Mouse (Mus musculus) left cerebral cortex, postnatal 36 days (tissue): ENCODE measurements around the gene Syne3. TPM values are rescaled to one million over a fixed set of nuclear protein-coding genes. Genes with fewer than 3 reads are reported as not detected.

Experiments used
- DNase-seq, 2 experiments: peaks; one replicate each; pipeline ENCODE4 v3.0.0; 2021 to 2022; ENCODE audit warnings: low spot score in 2 of 2, mixed read lengths in 1 of 2
- intact Hi-C: fragments of 180-260 bp; cut with DNase I; formaldehyde crosslinking; loops from one replicate; pipeline ENCODE4 v1.15.1; 2025
- total RNA-seq, 2 experiments: library from RNA; stranded (reverse); gene quantifications; 2 replicates each; pipeline ENCODE4 v1.2.3; 2021

Syne3 gene
- total RNA-seq, 2 experiments from 2014 or later: 1.0 to 2.1 TPM

- DNase-seq: no peak
- intact Hi-C loops: no loop called here
Measured at GRCm38 (mm10) chr12:104940466-104940865, 69.1 kb downstream of the Syne3 start.

- DNase-seq: no peak
- intact Hi-C loops: no loop called here
Measured at GRCm38 (mm10) chr12:104940027-104940386, 69.6 kb downstream of the Syne3 start.

GRCm38 (mm10) chr12:104939372-104940026 is 70.1 kb downstream of the Syne3 start:
- intact Hi-C loops: loop anchor here (1.0 to 5.0 kb wide), 3 partner anchors 102 to 499 kb away; no protein-coding TSS in a partner anchor
- peak; percentile 72 to 80 for DNase-seq

GRCm38 (mm10) chr12:104938935-104939334 is 70.7 kb downstream of the Syne3 start:
- no peak for DNase-seq
- intact Hi-C loops: loop anchor here (1.0 to 5.0 kb wide), 3 partner anchors 102 to 499 kb away; no protein-coding TSS in a partner anchor

GRCm38 (mm10) chr12:104936223-104936622 is 73.4 kb downstream of the Syne3 start:
- intact Hi-C loops: loop anchor here (5.0 kb wide), 2 partner anchors 99 to 164 kb away; no protein-coding TSS in a partner anchor
- no peak for DNase-seq

GRCm38 (mm10) chr12:104935144-104935543 is 74.5 kb downstream of the Syne3 start:
- no peak for DNase-seq
- intact Hi-C loops: loop anchor here (5.0 kb wide), 2 partner anchors 98 to 163 kb away; no protein-coding TSS in a partner anchor

GRCm38 (mm10) chr12:104933800-104934199 is 75.8 kb downstream of the Syne3 start:
- no peak for DNase-seq
- intact Hi-C loops: no loop called here

- DNase-seq: no peak
- intact Hi-C loops: no loop called here
Measured at GRCm38 (mm10) chr12:104933217-104933616, 76.4 kb downstream of the Syne3 start.

GRCm38 (mm10) chr12:104925765-104926164 is 83.8 kb downstream of the Syne3 start:
- DNase-seq: no peak
- intact Hi-C loops: no loop called here

GRCm38 (mm10) chr12:104925035-104925434 is 84.6 kb downstream of the Syne3 start:
- intact Hi-C loops: no loop called here

GRCm38 (mm10) chr12:104924546-104924945 is 85.1 kb downstream of the Syne3 start:
- no peak for DNase-seq
- intact Hi-C loops: no loop called here

More at GRCm38 (mm10) chr12:104925035-104925434, 84.6 kb downstream of the Syne3 start:
- DNase-seq: no peak

- DNase-seq: no peak
- intact Hi-C loops: no loop called here
Measured at GRCm38 (mm10) chr12:104923948-104924388, 85.6 kb downstream of the Syne3 start.

- intact Hi-C loops: no loop called here
- no peak for DNase-seq
Measured at GRCm38 (mm10) chr12:104922647-104923046, 87.0 kb downstream of the Syne3 start.

- no peak for DNase-seq
- intact Hi-C loops: no loop called here
Measured at GRCm38 (mm10) chr12:104921071-104921470, 88.5 kb downstream of the Syne3 start.

- intact Hi-C loops: no loop called here
- DNase-seq: no peak
Measured at GRCm38 (mm10) chr12:104919247-104919646, 90.4 kb downstream of the Syne3 start.

GRCm38 (mm10) chr12:104917927-104918326 is 91.7 kb downstream of the Syne3 start:
- intact Hi-C loops: no loop called here
- DNase-seq: no peak

- intact Hi-C loops: no loop called here
- no peak for DNase-seq
Measured at GRCm38 (mm10) chr12:104917297-104917696, 92.3 kb downstream of the Syne3 start.

- DNase-seq: no peak
- intact Hi-C loops: no loop called here
Measured at GRCm38 (mm10) chr12:104916776-104917175, 92.8 kb downstream of the Syne3 start.

- intact Hi-C loops: no loop called here
- DNase-seq: no peak
Measured at GRCm38 (mm10) chr12:104915681-104916080, 93.9 kb downstream of the Syne3 start.

GRCm38 (mm10) chr12:104912990-104913389 is 96.6 kb downstream of the Syne3 start:
- DNase-seq: no peak
- intact Hi-C loops: no loop called here

GRCm38 (mm10) chr12:104912281-104912933 is 97.2 kb downstream of the Syne3 start:
- peak in 1 of 2 experiments; percentile 34 for DNase-seq
- intact Hi-C loops: no loop called here
